Mouse (Mus musculus) liver, embryonic 15.5 days (tissue): ENCODE data around the gene Wdfy3. TPM values are rescaled to one million over a fixed set of nuclear protein-coding genes. Genes with fewer than 3 reads are reported as not detected.

Experiments used
- ATAC-seq: fragments of 200-750 bp; cut with Nextera tagmentation; 2 replicates; pipeline ENCODE4 v1.8.0; 2017; ENCODE audit warnings: moderate number of reproducible peaks, mild to moderate bottlenecking, moderate library complexity; ENCODE audit not compliant: insufficient read depth
- H3K27ac ChIP-seq: fragments of 300-500 bp; sonication (generic); replicated peaks from 2 replicates; pipeline ENCODE4 v1.5.1; 2015; ENCODE audit warnings: mild to moderate bottlenecking, inconsistent platforms
- H3K27me3 ChIP-seq: fragments of 300-500 bp; sonication (generic); 2 replicates; pipeline ENCODE4 v1.6.1; 2015; ENCODE audit warnings: mild to moderate bottlenecking, inconsistent platforms
- H3K36me3 ChIP-seq: fragments of 300-500 bp; sonication (generic); replicated peaks from 2 replicates; pipeline ENCODE4 v1.6.1; 2015; ENCODE audit warnings: moderate library complexity, mild to moderate bottlenecking, inconsistent platforms
- H3K4me1 ChIP-seq: fragments of 300-500 bp; sonication (generic); replicated peaks from 2 replicates; pipeline ENCODE4 v1.6.1; 2015; ENCODE audit warnings: inconsistent platforms
- H3K4me2 ChIP-seq: fragments of 300-500 bp; sonication (generic); 2 replicates; pipeline ENCODE4 v1.6.1; 2015; ENCODE audit warnings: moderate library complexity, mild to moderate bottlenecking, inconsistent platforms
- H3K4me3 ChIP-seq: fragments of 300-500 bp; sonication (generic); replicated peaks from 2 replicates; pipeline ENCODE4 v1.5.1; 2015; ENCODE audit warnings: mild to moderate bottlenecking, inconsistent platforms
- H3K9ac ChIP-seq: fragments of 300-500 bp; sonication (generic); 2 replicates; pipeline ENCODE4 v1.6.1; 2015; ENCODE audit warnings: moderate library complexity, mild to moderate bottlenecking, inconsistent platforms
- H3K9me3 ChIP-seq: fragments of 300-500 bp; sonication (generic); replicated peaks from 2 replicates; pipeline ENCODE4 v1.6.1; 2016; ENCODE audit warnings: inconsistent platforms
- WGBS: fragments of 180-500 bp; shearing (Covaris S2); methylation state at CpG from one replicate; pipeline ENCODE4 v1.1.7; 2015; ENCODE audit warnings: mixed read lengths; ENCODE audit not compliant: insufficient replicate concordance; 5-methylcytosine and 5-hydroxymethylcytosine counted together
- polyA plus RNA-seq: library from polyadenylated mRNA; unstranded; fragments of >200 nt; fragmentation: Nextera tagmentation; extraction: Ambion mirVana; gene quantifications from 2 replicates; pipeline ENCODE4 v1.2.1, GENCODE M21; 2015

Gene Wdfy3
- polyA plus RNA-seq, 1 experiment from 2014 or later, result 3.4 TPM

DNA sequence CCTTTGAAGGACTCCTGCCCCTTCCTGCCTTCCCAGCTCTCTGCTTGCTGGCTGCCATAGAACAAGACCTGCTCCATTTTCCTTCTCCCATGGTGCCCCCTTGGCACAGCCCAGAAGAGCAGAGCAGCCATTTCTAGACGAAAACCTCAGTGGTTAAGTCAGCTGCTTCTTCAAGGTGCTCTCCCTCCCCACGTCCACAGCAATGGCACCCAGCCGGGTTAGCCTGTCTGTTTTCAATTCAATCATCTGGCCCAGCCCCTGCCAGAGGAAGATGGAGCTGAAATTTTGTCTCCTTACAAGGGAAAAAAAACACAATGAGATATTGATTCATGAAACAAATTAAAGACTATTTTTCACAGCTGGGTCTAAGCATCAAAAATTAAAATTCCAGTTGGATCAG, 37.5 kb downstream of the Wdfy3 start:
- no peaks in the 10 kb centered on the region for H3K27me3 ChIP-seq
- ATAC-seq, result no peak
- H3K9me3 ChIP-seq, result no peaks in the 10 kb centered on the region
- H3K4me1 ChIP-seq, result peaks cover 10% of the 10 kb centered on the region; the same call in 1 of the 2 replicates
- H3K9ac ChIP-seq, result no peak overlapping the region
- H3K36me3 ChIP-seq, result peaks cover 83% of the 10 kb centered on the region
- H3K27ac ChIP-seq, result no peak overlapping the region
- H3K4me3 ChIP-seq, result no peak overlapping the region
- 78% methylated on average over 3 of the region's 3 CpGs for WGBS
- no peak overlapping the region for H3K4me2 ChIP-seq

DNA sequence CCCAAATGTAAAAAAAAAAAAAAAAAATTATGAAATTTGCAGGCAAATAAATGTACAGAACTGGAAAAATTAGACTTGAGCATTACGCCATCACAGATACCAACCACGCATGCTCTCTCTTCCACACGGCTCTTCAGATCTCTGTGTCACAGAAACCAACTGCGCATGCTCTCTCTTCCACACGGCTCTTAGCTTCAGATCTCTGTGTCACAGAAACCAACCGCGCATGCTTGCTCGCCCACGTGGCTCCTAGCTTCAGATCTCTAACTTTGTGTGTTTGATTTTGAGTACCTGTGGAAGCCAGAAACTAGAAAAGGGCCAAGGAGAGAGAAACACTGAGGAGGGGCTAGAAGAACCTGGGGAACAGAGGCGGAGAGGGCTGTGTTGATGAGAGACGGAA, 46.3 kb downstream of the Wdfy3 start:
- Histone ChIP-seq H3K4me2 (no peak overlapping the region), H3K9ac (no peak overlapping the region), H3K36me3 (peaks cover 39% of the 10 kb centered on the region), H3K9me3 (no peaks in the 10 kb centered on the region), H3K27me3 (no peaks in the 10 kb centered on the region), H3K27ac (no peak overlapping the region), H3K4me1 (no peaks in the 10 kb centered on the region), H3K4me3 (no peak overlapping the region)
- no peak for ATAC-seq
- WGBS, result 89% methylated on average over 11 of the region's 11 CpGs

DNA sequence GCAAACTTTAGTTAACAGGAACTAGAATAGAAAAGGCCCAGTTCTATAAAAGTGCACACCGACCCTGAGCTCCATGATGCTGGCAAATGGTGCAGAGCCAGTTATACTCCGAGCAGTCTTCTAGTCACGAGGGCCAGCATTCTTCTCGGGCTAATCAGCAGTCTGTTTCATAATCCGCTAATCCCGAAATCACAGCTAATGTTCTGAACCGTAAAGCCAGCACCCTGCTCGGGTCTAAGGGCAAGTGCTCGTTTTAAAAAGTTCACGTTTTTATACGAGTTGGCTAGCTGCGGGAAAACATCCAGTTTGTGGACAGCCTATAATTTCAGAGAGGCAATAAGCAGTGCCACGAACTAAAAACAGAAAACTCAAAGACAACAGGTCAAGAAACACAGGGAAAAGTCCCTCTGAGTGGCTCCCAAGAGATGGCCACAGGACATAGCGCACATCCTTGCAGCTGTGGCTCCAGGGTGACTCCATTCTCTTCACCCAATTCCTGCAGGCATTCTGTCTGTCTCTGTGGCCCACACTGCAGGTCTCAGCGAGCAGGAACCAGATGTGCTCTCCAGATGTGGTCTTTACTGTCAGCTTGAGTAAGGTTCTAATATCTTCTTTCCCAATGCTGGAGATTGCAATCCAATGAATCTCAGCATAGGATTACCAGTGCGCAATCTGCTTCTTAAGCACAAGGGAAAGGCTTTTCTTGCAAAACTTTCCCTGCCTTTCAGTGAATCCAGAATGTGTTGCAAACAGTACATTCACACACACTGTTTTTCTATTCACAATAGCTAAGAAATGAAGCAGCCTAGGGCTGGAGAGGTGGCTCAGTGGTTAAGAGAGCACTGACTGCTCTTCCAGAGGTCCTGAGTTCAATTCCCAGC, 47.5 kb downstream of the Wdfy3 start:
- no peak overlapping the region for H3K9ac ChIP-seq
- 80% methylated on average over 16 of the region's 16 CpGs for WGBS

DNA sequence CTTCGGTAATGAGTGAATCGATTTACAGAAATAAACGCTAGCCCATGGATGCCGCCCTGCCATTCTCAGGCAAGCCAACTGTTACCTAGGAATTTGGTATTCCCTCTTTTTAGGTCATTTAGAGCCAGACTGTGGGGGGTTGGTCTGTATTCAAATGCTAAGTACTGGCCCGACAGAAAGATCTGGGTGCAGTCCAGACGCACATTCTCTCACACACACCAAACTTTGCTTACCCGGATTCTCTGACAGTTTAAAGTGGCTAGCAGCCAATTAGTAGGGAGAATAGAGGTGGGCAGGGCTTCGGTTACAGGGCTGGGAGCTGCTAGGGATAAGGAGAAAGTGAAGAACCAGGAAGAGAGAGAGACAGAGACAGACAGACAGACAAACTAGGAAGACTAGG, 55.5 kb downstream of the Wdfy3 start:
- Histone ChIP-seq H3K36me3 (0 out of 2 replicates have a peak, but pooled peaks cover 13% of the 10 kb centered on the region), H3K4me1 (peaks cover 11% of the 10 kb centered on the region), H3K4me3 (no peak overlapping the region), H3K27ac (no peak overlapping the region), H3K27me3 (no peaks in the 10 kb centered on the region), H3K9me3 (no peaks in the 10 kb centered on the region), H3K9ac (no peak overlapping the region), H3K4me2 (no peak overlapping the region)
- 88% methylated on average over 8 of the region's 8 CpGs for WGBS
- ATAC-seq, result no peak

More for the DNA sequence above, 47.5 kb downstream of the Wdfy3 start:
- peaks cover 34% of the 10 kb centered on the region for H3K36me3 ChIP-seq
- no peak overlapping the region for H3K4me2 ChIP-seq
- ATAC-seq, result no peak
- H3K4me3 ChIP-seq, result no peak overlapping the region
- H3K4me1 ChIP-seq, result no peaks in the 10 kb centered on the region
- H3K27ac ChIP-seq, result no peak overlapping the region
- no peaks in the 10 kb centered on the region for H3K27me3 ChIP-seq
- H3K9me3 ChIP-seq, result no peaks in the 10 kb centered on the region

DNA sequence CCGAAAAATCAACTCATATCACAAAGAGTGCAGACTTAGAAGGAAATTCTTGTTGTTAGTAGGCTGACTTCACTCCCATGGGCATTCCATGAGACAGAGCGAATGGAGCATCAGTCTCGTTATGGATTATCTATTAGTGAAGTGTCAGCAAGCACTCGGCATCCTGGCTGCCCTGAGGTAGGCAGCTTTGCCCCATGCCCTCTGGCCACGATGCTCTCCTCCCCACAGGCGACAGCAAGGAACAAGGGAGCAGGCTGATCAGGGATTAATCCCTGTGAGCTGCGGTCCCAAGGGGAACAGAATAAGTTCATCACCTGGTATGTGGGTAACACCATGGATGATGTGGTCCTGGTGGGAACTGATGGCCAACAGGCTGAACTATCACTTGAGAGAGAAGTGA, 55.9 kb downstream of the Wdfy3 start:
- Histone ChIP-seq H3K27ac (no peak overlapping the region), H3K9me3 (no peaks in the 10 kb centered on the region), H3K27me3 (no peaks in the 10 kb centered on the region), H3K4me3 (no peak overlapping the region), H3K36me3 (0 out of 2 replicates have a peak, but pooled peaks cover 13% of the 10 kb centered on the region), H3K9ac (no peak overlapping the region), H3K4me2 (no peak overlapping the region), H3K4me1 (peaks cover 12% of the 10 kb centered on the region)
- WGBS, result 88% methylated on average over 7 of the region's 7 CpGs
- no peak for ATAC-seq

DNA sequence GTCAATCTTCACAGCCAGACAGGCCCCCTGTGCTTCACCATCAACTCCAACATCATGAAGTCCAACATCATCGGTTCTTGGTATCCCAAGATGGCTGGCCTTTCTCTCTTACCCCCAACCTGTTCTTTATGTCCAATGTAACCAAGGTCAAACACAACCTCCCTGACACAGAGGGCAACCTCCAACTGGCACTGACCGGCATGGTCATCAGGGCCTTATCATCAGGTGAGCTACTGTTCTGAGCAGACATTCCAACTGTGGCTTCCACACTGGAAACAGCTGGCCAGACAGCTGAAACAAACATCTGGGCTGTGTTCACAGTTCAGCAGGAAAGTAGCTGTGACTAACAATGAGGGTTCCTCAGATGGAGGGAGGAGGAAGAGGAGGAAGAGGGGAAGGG, 58.8 kb downstream of the Wdfy3 start:
- ATAC-seq, result no peak
- no peak overlapping the region for H3K9ac ChIP-seq
- peaks cover 16% of the 10 kb centered on the region for H3K4me1 ChIP-seq
- H3K27ac ChIP-seq, result no peak overlapping the region
- H3K9me3 ChIP-seq, result no peaks in the 10 kb centered on the region
- H3K27me3 ChIP-seq, result no peaks in the 10 kb centered on the region
- peaks cover 19% of the 10 kb centered on the region; the same call in 1 of the 2 replicates for H3K36me3 ChIP-seq
- WGBS, result 77% methylated on average over 2 of the region's 2 CpGs
- H3K4me2 ChIP-seq, result no peak overlapping the region
- H3K4me3 ChIP-seq, result no peak overlapping the region

DNA sequence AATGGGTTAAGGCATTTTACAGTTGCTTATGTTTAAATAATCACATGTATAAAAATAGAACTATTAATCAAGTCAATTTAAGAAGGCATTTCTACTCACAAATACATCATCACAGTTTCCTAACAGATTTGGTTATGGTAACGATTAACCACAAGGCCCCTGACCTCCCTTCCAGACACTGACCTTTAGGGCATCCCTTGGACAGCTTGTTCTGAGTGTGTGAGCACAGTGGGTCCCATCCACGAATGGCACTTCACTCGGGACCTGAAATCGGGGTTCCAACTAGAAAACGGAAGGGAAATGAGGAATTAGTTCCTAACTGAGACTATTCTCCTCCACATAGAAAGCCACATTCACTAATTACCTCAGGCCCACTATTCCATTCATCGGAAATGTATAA, 60.1 kb downstream of the Wdfy3 start:
- 72% methylated on average over 6 of the region's 6 CpGs for WGBS

DNA sequence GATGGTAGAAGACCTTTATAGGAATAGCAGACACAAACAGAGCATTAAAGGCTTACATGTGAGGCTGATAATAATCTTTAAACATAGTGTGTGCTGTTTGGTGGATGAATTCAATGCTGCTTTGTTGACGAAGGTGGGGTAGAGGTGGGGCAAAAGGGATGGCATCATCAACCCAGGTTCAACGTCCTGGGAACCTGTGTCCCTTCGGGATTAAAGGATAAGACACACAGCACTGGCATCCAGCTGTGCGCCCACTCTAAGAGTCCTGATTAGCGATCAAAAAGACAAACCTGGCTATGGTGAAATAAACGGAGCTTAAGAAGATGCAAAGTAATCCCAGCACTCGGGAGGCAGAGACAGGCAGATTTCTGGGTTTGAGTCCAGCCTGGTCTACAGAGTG, 61.0 kb downstream of the Wdfy3 start:
- ATAC-seq, result no peak

More for the DNA sequence above, 60.1 kb downstream of the Wdfy3 start:
- Histone ChIP-seq H3K27me3 (no peaks in the 10 kb centered on the region), H3K4me1 (peaks cover 16% of the 10 kb centered on the region), H3K4me3 (no peak overlapping the region), H3K36me3 (peaks cover 14% of the 10 kb centered on the region), H3K27ac (0 out of 2 replicates have a peak overlapping the region, but pooled peaks have one; percentile 38), H3K9ac (no peak overlapping the region), H3K9me3 (no peaks in the 10 kb centered on the region), H3K4me2 (no peak overlapping the region)
- no peak for ATAC-seq

DNA sequence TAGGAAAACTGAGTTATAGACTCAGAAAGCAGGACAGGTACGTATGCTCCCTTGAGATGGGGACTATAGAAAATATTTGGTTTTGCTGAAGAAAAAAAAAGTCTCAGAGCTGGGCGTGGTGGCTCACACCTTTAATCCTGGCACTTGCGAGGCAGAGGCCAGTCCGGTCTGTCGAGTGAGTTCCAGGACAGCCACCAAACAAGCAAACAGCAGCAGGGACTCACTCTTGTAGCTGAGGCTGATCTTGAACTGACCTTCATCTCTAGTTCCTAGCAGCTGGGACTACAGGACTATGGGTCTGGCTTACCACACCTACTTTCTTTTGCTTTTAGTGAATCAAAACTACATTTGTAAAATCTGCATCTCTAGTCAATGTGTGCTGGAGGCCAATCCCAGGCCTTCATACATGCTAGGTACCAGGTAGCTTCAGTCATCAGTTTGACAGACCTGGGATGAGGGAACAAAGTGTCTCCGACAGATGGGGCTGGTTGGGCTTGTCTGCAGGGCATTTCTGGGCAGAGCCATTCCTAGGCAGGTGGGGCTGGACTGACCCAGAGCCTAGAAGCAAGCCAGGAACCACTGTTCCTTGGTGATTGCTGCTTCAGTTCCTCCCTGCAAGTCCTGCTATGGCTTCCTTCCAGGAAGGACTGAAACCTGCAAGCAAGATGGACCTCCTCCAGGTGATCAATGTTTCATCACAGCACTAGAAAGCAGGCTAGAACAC, 63.3 kb downstream of the Wdfy3 start:
- Histone ChIP-seq H3K27ac (no peak overlapping the region), H3K9me3 (no peaks in the 10 kb centered on the region), H3K4me1 (peaks cover 16% of the 10 kb centered on the region), H3K4me3 (no peak overlapping the region), H3K4me2 (no peak overlapping the region), H3K36me3 (peaks cover 7% of the 10 kb centered on the region), H3K27me3 (no peaks in the 10 kb centered on the region), H3K9ac (no peak overlapping the region)
- no peak for ATAC-seq
- 74% methylated on average over 6 of the region's 6 CpGs for WGBS

More for the DNA sequence above, 61.0 kb downstream of the Wdfy3 start:
- peaks cover 7% of the 10 kb centered on the region for H3K36me3 ChIP-seq
- H3K27me3 ChIP-seq, result no peaks in the 10 kb centered on the region
- H3K9me3 ChIP-seq, result no peaks in the 10 kb centered on the region
- peaks cover 16% of the 10 kb centered on the region for H3K4me1 ChIP-seq
- WGBS, result 67% methylated on average over 7 of the region's 7 CpGs
- no peak overlapping the region for H3K4me3 ChIP-seq
- no peak overlapping the region for H3K4me2 ChIP-seq
- no peak overlapping the region for H3K9ac ChIP-seq
- no peak overlapping the region for H3K27ac ChIP-seq

DNA sequence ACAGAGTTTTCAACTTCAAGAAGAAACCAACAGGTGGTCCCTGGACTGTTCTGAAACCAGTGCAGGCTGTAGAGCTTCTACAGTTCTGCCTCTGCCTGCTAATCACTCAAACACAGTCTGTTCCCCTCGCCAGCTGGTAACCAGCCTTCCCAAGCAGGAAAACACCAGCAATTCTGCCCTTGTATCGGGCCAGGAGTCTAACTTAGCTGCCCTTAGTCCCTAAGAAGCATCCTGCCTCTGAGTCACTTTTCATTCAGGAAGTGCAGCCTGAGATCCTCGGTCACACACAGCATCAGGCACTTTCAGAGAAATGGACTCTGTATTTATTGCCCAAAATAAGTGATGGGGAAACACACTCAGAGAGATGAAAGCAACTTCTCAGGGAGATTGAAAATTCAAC, 66.3 kb downstream of the Wdfy3 start:
- Histone ChIP-seq H3K27ac (no peak overlapping the region), H3K9ac (no peak overlapping the region), H3K4me3 (no peak overlapping the region), H3K27me3 (no peaks in the 10 kb centered on the region), H3K4me2 (no peak overlapping the region), H3K9me3 (no peaks in the 10 kb centered on the region), H3K4me1 (0 out of 2 replicates have a peak, but pooled peaks cover 2% of the 10 kb centered on the region), H3K36me3 (peaks cover 7% of the 10 kb centered on the region)
- ATAC-seq, result no peak
- 56% methylated on average over 3 of the region's 3 CpGs for WGBS

DNA sequence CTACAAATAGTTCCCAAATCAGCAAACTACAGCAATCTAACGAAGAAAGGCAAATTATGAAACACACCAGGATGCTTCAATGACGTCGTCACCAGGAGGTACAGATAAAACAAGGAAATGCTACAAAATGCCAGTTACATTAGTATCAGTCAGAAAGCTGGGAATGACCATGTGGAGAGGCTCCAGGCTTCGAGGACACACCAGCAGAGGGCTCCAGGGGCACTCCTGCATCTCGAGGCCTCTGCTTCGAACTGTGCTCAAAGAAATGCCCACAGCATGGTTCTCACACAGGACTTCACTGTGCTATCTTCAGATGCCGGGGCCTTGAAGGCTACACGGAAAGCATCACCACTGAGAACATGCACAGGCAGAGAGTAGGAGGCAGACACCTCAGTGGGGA, 68.7 kb downstream of the Wdfy3 start:
- H3K27me3 ChIP-seq, result no peaks in the 10 kb centered on the region

More for the DNA sequence above, 68.7 kb downstream of the Wdfy3 start:
- H3K9ac ChIP-seq, result no peak overlapping the region
- H3K4me1 ChIP-seq, result 0 out of 2 replicates have a peak, but pooled peaks cover 4% of the 10 kb centered on the region
- H3K27ac ChIP-seq, result no peak overlapping the region
- H3K4me3 ChIP-seq, result no peak overlapping the region
- WGBS, result 69% methylated on average over 8 of the region's 8 CpGs
- no peaks in the 10 kb centered on the region for H3K9me3 ChIP-seq
- no peak for ATAC-seq
- peaks cover 2% of the 10 kb centered on the region for H3K36me3 ChIP-seq
- H3K4me2 ChIP-seq, result no peak overlapping the region
